Mouse (Mus musculus) hindlimb bud, embryonic 11.5 days (tissue): ENCODE measurements around the gene Rptor.

ENCODE experiments used
- DNase-seq: peaks from one replicate; pipeline ENCODE4 v3.0.0-alpha.2; 2012; ENCODE audit warnings: low read depth, low spot score; ENCODE audit errors: extremely low spot score

Gene Rptor

DNA sequence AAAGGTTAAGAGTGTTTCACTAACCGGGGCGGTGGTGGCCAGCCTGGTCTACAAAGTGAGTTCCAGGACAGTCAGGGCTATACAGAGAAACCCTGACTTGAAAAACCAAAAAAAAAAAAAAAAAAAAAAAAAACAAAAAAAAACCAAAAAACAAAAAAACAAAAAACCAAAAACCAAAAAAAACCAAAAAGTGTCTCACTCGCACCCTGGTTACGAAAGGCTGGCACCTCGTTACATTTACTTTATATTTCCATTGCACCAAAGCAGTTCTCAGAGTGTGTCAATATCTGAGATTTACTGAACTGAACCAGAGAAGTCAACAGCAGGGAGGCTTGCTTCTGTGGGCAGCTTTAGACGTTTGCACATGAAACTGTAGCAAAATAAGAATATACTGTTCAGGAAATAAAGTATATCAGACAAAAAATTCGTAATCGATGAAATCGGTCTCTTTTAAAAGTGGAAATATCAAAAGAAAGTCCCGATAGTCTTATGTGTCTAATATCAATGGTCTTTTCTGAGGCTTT is 466 bp upstream of the Rptor start:
- DNase-seq: no peak

DNA sequence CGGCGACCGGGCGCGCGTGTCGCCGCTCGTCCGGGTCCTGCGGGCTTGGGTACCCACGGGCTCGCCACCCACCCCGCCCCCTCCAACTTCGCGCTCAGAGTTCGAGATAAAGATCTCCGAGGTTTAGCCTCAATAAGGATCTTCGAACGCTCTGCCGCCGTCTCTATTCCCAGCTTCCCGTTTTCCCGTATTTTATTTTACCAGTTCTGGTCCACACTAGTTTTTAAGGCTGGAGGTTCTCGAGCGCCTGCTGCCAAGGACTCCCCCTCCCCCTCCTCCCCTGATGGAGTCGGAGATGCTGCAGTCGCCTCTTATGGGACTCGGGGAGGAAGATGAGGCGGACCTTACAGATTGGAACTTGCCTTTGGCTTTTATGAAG is 811 bp downstream of the Rptor start:
- DNase-seq: no peak

DNA sequence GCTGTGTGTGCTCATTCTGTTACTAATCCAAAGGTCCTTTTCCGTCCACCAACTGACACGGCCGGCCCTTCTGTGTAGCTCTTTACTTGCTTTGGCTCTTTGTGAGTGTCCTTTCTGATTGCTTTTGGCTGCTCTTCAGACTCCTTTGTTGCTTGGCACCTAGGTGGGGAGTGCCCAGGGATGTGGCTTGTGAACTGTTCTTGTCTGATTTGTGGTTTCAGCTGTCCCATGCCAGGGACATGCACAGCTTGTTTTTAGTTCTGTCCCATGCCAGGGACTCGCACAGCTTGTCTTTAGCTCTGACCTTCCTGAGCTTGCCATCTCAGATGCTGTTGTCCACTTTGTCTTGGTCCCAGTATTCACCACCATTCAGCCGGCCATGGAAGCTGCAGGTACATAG is 4.8 kb downstream of the Rptor start:
- no peak for DNase-seq

DNA sequence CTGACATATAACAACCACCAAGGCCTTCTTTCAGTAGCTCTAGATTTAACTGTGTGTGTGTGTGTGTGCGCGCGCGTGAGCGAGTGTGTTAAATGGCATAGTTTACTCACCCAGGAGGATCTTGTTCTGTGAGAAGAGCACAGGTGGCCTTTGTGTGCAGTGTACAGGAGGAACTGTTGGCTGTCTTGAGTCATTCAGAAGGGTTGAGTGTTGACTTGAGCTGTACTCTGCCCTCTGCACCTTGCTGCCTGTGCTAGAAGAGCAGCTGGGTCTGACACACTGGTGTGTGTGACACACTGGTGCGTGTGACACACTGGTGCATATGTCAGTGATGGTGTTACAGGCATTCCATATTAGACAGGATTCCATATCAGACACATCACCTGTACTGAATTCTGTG is 8.8 kb downstream of the Rptor start:
- DNase-seq: no peak

DNA sequence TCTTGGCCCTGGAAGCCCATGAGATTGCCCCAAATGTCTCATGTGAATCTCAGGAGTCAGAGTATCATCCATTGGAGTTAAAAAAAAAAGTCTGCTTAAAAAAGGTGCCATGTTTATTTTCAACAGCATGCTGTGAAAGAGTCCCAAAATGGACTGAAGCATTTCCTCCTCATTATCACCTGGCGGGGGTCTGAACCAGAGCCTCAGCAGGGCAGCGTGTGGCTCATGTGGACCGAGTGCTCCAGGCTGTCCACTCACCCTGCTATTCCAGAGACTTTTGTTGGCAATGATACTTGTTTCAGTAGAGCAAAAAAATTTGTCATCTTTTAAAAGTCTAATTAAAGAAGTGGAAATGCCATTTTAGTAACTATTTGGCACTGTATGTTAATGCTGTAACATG is 9.5 kb downstream of the Rptor start:
- DNase-seq: no peak

DNA sequence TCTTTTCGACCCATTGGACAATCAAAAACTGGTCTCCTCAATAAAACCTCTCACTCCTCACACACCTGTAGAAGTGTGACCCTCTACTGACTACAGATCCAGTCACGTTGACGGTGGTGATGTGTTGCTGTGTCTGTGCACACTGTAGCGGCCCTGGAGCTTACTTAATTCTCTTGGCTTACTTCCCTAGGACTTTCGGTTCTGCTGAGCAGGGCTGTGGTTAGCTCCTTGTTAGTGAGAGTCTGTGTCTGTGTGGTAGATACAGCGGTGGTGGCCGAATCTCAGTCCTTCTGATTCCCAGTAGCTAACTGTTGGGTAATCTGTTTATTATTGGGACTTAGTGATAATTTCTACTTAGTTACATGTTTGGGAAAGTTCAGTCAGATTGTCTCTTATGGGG is 12.4 kb downstream of the Rptor start:
- no peak for DNase-seq

DNA sequence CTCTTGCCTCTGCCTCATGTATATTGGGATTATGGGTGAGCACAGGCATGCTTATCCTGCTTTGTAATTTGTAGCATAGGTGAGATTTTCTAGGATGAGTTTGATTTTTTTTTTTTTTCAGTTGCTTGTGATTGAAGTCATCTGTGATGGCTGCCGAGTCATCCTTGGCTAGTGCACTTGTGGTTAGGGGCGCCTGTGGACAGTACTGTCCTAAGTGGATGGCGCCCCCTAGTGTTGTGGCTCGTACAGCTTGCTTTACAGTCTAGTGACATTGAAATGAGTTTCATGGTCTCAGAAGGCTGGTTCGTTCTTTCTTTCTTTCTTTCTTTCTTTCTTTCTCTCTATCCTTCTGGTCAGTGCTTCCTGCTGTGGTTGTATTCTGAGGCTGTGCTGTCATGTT is 16.1 kb downstream of the Rptor start:
- no peak for DNase-seq

DNA sequence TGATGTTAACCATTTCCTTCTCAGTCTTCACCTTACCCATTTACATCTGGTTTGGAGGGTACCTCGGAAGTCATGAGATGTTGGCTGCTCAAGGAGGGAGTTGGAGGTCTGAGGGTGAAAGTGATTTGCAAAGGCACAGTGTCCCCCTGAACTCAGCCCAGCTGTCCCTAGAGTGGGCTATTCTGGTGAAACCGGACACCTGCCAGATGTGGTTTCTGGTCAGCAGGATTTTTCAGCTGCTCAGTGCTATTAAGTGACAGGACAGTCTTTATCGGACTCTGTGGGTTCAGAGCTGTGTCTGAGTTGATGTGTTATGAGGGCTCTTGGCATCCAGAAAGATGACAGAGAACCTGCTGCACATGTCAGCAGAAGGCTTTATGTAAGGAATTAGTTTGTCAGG is 18.6 kb downstream of the Rptor start:
- no peak for DNase-seq

DNA sequence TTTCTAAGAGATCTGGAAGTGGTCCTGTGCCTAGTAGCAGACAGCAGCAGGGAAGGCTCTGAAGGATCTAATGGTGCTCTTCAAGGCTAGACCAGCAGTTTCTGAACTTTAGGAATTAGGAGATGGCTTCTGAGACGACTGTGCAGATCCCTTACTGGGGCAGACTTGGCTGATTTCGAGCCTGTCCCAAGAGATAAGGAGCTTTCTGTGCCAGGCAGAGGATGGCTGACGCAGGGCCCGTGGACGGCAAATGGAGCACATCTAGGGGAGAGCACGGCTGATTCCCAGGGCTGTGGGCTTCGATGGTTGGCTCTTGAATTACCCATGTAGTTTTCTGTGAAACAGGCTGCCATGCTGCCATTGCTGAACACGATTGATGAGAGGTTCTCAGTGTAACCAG is 21.1 kb downstream of the Rptor start:
- no peak for DNase-seq

DNA sequence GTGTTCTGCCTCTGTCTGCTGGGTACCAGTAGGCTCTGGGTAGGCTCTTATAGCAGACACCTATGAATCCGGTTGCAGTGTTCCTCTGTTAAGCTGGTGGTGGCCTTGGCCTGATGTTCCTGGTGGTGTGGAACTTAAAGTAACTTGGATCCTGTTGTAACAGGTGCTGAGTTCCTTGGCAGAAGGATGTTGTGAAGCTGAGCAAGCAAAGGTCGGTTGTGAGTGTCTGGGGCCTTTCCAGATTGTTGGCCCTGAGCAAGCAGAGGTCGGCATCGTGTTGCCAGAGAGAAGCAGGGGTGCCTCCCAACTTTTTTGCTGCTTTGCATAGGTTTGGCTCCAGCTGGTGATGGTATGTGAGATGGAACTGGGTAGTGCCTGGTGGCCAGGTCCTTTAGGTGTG is 21.7 kb downstream of the Rptor start:
- no peak for DNase-seq

DNA sequence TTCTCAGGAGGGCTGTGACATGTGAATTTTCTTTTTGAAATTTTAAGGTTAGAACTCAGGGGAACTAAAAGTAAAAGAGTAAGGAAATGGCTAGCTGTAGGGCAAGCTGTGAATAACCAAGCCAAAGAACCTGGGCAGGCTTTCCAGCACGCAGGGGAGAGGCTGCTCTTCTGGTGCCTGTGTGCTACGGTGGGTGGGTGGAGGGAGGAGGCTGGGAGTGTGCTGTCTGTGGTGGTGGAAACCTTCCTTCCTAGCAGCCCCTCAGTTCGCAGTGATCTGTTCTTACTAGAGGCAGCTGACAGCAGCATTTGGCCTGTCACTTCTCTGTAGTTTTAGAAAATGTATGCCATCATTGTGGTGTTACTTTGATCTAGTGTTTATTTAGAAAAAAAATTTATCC is 22.2 kb downstream of the Rptor start:
- no peak for DNase-seq

DNA sequence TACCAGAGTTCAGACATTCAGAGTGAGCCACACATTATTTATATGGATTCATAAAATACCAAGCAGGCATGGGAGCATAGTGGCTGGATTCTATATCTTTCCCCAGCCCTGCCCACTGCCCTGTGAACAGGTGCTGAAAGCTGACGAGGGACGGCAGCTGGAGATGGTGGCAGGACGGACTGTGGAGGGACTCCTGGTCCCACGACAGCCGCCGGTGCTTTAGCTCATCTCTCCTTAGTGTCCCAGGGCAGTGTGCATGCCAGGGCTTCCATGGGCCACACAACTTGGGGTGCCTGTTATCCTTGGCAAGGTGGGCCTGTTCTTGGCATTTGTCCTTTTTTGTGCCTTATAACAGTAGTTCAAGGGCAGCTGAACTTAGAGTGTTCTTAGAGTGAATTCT is 22.8 kb downstream of the Rptor start:
- no peak for DNase-seq

DNA sequence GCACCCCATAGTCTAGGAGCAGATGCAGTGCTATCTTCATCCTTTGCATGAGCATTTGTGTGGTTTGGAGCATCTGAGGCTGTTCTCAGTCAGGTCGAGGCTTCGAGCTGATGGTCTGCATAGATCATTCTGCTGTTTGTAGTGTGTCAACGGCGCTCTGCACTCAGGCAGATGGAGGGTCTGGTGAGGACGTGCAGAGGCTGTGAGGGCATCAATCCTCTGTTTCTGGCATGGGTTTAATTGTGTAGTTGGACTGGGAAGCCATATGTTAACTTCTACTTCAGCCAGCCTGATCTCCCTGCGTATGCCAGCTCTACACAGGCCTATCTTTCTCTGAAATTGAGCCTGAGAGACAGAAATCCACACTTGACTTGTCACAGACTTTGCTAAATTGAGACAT is 23.2 kb downstream of the Rptor start:
- no peak for DNase-seq

DNA sequence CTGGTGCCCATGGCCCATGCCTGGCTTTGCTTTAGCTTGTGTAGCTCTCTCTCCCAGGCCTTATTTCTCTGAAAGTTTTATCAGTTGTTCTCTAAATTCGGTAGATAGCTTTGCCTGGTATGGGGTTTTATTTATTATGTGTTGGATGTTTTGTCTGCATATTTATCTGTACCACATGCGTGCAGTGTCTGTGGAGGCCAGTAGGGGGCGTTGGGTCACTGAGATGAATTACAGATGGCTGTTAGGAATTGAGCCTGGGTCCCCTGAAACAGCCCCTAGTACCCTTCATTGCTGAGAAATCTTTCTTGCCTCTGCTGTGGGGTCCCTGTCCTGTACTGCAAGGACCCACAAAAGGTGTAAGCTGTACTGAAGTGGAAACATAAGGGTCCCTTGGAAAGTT is 24.5 kb downstream of the Rptor start:
- no peak for DNase-seq

DNA sequence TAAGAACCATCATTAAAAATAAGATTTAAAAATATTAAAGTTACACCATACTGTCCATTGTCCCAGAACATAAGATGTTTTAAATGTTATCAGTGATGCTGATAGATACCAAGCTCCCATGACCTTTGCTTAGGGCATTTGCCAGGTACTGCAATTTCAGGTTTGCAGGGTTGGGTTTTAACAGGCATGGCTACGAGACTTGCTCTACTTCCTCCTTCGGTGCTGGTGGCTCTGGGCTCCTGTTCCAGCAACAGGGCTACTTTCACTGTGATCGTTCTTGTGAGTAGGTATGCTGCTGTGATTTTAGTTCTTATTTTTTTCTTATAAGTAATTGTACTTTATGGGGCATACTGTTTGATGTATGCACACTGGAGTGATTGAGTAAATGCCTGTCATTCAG is 26.4 kb downstream of the Rptor start:
- no peak for DNase-seq

DNA sequence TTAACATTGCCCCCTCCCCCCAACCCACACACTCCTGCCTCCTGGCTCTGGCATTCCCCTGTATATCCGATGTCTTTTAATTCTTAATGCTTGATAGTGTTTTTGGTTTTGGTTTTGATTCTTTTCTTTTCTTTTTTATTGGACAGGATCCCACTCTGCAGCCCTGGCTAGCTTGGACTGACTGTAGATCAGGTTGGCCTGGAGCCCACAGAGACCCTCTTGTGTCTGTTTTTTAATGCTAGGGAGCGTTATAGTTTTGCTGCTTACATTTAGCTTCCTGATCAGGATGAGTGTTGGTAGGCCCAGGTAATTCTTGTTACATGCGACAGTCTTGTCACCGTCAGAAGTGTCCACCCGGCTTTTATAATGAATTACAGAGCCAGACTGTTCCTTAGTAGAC is 27.6 kb downstream of the Rptor start:
- no peak for DNase-seq

DNA sequence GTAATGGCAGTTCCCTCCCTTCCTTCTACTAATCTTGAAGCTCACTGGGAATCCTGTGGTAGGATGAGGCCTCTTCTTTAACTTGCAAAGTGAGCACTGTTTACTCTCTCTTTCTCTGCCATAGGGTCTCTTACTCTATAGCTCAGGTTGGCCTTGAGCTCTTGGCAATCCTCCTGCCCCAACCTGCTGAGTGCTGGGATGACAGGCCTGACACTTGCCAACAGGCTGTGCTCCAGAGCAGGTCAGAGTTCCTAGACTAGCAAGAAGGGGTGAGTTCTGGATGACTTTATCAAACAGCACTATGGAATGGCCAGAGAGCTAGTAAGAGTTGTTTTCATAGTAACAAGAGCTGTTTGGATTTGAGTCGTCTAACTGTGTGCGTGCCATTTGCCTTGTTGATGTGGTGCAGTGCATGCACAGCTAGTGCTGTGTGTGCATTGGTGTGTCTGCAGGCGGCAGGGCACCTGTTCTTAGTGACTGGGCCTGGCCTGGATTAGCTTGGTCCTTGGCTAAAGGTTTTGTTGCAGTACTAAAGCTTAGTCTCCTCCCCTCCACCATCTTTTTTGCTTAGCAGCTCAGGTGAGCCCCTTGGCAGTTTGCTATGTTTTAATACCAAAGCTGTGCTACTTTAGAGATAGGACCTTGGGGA is 28.6 kb downstream of the Rptor start:
- DNase-seq: no peak

DNA sequence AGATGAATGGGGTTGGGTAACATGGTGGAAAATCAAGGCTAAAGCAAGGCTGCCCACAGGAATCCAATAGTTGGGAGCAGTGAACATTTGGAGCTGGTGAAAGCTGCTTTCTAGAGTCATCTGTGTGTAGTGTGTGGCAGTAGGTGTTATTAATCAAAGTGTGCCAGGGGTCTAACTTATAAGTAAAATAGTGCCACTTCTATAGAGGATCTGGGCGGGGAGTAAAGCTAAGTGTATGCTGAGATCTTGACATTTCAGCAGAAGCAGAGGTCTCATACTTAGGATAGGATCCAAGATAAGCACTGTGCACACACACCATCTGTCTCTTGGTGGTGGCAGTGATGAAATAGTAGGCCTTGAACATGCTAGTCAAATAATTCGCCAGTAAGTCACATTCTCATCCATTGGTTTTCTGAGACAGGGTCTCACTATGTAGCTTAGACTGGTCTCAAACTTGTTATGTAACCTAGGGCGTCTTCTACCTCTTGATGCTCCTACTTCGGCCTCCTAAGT is 33.7 kb downstream of the Rptor start:
- DNase-seq: no peak

DNA sequence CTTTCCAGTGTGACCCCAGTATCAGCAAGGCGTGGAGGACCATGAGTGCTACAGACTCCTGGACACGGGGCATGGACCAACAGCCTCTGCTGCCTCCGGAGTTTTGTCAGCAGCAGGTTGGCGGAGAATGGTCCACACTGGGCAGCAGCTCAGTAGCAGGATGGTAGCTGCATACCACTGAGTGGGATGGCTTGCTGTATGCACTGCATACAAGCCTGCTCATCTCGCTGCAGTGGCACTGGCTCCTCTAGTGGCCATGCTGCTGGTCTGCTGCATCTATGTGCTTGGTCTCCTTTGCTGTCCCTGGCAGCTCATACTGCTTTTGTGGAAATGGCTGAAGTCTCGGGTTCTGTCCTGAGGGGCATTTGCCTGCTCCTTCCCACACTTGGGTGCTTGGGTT is 34.8 kb downstream of the Rptor start:
- no peak for DNase-seq

DNA sequence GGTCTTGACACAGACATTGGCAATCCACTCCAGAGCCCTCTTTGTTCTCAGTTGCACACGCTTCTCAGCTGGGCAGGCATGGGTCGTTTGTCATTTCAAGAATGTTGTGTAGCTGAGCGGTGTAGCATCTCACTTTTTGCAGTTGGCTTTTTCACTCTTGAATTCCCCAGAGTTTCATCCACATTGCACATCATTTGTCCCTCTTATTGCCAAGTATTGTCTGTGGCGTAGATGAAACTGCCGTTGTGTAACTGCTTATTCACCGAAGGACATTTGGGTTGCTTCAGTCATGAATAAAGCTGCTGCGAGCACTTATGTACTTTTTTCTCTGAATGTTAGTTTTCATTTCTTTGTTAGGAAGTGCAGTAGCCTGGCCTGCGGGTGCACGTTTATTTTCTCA is 37.8 kb downstream of the Rptor start:
- no peak for DNase-seq

DNA sequence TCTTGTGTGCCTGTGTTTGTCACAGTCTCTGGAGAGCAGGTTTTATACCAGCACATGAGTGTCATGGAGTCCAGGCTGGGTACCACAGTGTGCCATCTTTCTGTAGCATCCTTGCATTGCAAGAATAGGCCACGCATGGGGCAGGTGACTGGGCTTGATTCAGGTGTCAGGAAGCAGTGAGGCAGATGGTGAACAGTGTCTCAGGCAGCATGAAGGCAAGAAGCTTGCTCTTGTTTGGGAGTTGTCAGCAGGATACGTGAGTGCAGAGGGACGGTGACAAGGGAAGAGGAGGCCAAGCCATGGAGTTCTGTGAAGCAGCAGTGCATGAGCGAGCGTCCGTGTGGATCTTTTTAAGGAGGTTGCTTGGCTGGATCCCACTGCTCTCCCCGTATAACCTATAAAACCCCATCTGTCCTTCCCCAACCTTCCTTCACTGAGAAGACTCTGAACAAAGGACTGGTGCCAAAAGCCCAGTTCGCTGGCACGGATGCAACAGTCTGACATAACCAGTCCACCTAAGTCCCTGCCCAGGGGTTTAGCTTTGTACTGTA is 39.2 kb downstream of the Rptor start:
- no peak for DNase-seq

DNA sequence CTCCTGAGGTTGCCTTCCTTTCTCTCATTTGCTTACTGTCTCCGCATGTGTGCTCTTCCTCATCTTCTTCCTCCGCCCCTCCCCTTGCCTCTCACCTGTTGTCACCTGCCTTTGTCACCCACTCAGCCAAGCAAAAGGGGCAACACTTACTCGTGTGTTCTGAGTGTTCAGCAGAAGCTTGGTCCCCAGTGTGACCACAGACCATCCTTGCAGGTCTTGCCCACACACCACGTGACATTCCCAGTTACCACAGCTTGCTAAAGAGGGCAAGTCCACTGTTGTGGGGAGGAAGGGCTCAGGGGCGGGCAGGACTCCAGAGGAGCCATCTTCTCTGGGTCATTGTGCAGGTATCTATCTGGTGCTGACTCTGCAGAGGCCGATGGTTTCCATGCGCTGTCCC is 40.6 kb downstream of the Rptor start:
- DNase-seq: no peak

DNA sequence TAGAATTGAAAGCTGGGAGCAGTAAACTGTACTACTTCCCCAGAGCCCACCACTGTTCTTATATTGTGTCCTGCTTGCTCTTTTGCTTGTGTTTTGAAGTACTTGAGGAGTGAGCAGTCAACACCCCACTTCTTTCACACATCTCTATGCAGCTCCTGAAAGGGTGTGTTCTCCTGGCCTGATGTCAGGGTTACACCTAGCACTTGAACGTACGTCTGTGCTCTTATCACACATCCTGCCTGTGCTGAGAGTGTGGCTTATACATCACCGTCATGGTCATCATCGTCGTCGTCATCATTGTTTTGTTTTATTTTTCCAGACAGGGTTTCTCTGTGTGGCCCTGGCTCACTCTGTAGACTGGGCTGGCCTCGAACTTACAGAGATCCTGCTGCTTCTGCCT is 41.4 kb downstream of the Rptor start:
- DNase-seq: no peak
